Mouse (Mus musculus) megakaryocyte, embryonic 14.5 days (primary cell): ENCODE data around the gene Dkkl1.

Source experiments
- FLI1 ChIP-seq: IDR thresholded peaks from 2 replicates; pipeline ENCODE4 v1.6.1; 2012; ENCODE audit warnings: low read length, inconsistent platforms, mixed read lengths
- GATA1 ChIP-seq: IDR thresholded peaks from 3 replicates; pipeline ENCODE4 v1.6.1; 2012; ENCODE audit warnings: mixed read lengths, low read length, inconsistent platforms, borderline replicate concordance

- TF ChIP-seq GATA1: no peak
- no peak for TF ChIP-seq FLI1
Observed at GRCm38 (mm10) chr7:45226421-45226820, 14.5 kb upstream of the Dkkl1 start.
